Mouse (Mus musculus) heart, postnatal 36 days (tissue): ENCODE data around the gene Gpam. TPM values are rescaled to one million over a fixed set of nuclear protein-coding genes. Genes with fewer than 3 reads are reported as not detected.

Experiments
- DNase-seq, 2 experiments: peaks; one replicate each; pipeline ENCODE4 v3.0.0; 2021 to 2022
- intact Hi-C: fragments of 180-260 bp; cut with DNase I; formaldehyde crosslinking; loops from one replicate; pipeline ENCODE4 v1.15.1; 2025
- total RNA-seq, 2 experiments: library from RNA; stranded (reverse); gene quantifications; 2 replicates each; pipeline ENCODE4 v1.2.3; 2021

The Gpam gene
- total RNA-seq, 2 experiments from 2014 or later: 210 to 250 TPM

- intact Hi-C loops: loop anchor here (10.0 kb wide), 1 partner anchor 238 kb away; the partner anchor contains the start of genes Vti1a and Zdhhc6
- no peak for DNase-seq
Observed at GRCm38 (mm10) chr19:55076822-55077221, 50.2 kb downstream of the Gpam start.

- intact Hi-C loops: loop anchor here (2.0 to 10.0 kb wide), 2 partner anchors 126 to 242 kb away; partner anchors contain the start of genes Vti1a and Zdhhc6
- no peak for DNase-seq
Observed at GRCm38 (mm10) chr19:55073004-55073403, 54.0 kb downstream of the Gpam start.

GRCm38 (mm10) chr19:55069054-55069453 is 58.0 kb downstream of the Gpam start:
- intact Hi-C loops: no loop called here
- DNase-seq: no peak

- DNase-seq: peak in 1 of 2 experiments; percentile 18
- intact Hi-C loops: loop anchor here (2.0 kb wide), 1 partner anchor 136 kb away; no protein-coding TSS in a partner anchor
Observed at GRCm38 (mm10) chr19:55063272-55063671, 63.8 kb downstream of the Gpam start.

- no peak for DNase-seq
- intact Hi-C loops: loop anchor here (2.0 kb wide), 1 partner anchor 136 kb away; no protein-coding TSS in a partner anchor
Observed at GRCm38 (mm10) chr19:55062501-55062900, 64.5 kb downstream of the Gpam start.

GRCm38 (mm10) chr19:55061951-55062350 is 65.1 kb downstream of the Gpam start:
- DNase-seq: peak in 1 of 2 experiments; percentile 20

GRCm38 (mm10) chr19:55061447-55061901 is 65.6 kb downstream of the Gpam start:
- intact Hi-C loops: loop anchor here (2.0 kb wide), 1 partner anchor 1015 kb away; no protein-coding TSS in a partner anchor

More at GRCm38 (mm10) chr19:55061951-55062350, 65.1 kb downstream of the Gpam start:
- intact Hi-C loops: loop anchor here (2.0 kb wide), 2 partner anchors 137 to 1015 kb away; no protein-coding TSS in a partner anchor

GRCm38 (mm10) chr19:55060964-55061363 is 66.1 kb downstream of the Gpam start:
- intact Hi-C loops: loop anchor here (2.0 kb wide), 1 partner anchor 1014 kb away; no protein-coding TSS in a partner anchor
- DNase-seq: peak; percentile 62 to 68

More at GRCm38 (mm10) chr19:55061447-55061901, 65.6 kb downstream of the Gpam start:
- no peak for DNase-seq

GRCm38 (mm10) chr19:55057483-55057882 is 69.6 kb downstream of the Gpam start:
- DNase-seq: no peak
- intact Hi-C loops: no loop called here

GRCm38 (mm10) chr19:55055634-55056269 is 71.3 kb downstream of the Gpam start:
- intact Hi-C loops: no loop called here
- DNase-seq: no peak

- no peak for DNase-seq
- intact Hi-C loops: no loop called here
Observed at GRCm38 (mm10) chr19:55053163-55053562, 73.9 kb downstream of the Gpam start.

GRCm38 (mm10) chr19:55037406-55037805 is 89.6 kb downstream of the Gpam start:
- intact Hi-C loops: no loop called here
- DNase-seq: no peak

- intact Hi-C loops: no loop called here
- no peak for DNase-seq
Observed at GRCm38 (mm10) chr19:55018872-55019271, 108.2 kb downstream of the Gpam start.

Other genes starting within 250 kb of the Gpam start
- under 1 TPM; 0.19 to 0.33 TPM for gene Tectb, start 53.5 kb upstream of the Gpam start, total RNA-seq
- gene Gucy2g, start 114.0 kb upstream of the Gpam start, total RNA-seq: under 1 TPM in 1 of 2 experiments, not detected in 1; 0.08 TPM
- gene Acsl5, start 124.7 kb upstream of the Gpam start, total RNA-seq: 10 to 100 TPM; 11.8 to 12.0 TPM
- gene Zdhhc6, start 188.8 kb upstream of the Gpam start, total RNA-seq: 10 to 100 TPM; 19.3 to 19.9 TPM
- gene Vti1a, start 189.1 kb upstream of the Gpam start, total RNA-seq: 10 to 100 TPM; 17.2 to 18.3 TPM